Mouse (Mus musculus): Measurements from ENCODE around the gene Ms4a10. TPM values are rescaled to one million over a fixed set of nuclear protein-coding genes. Genes with fewer than 3 reads are reported as not detected.

Gene Ms4a10
- polyA plus RNA-seq (2015; fragmentation: Nextera tagmentation; extraction: Ambion mirVana): 1.0 TPM in 1 of 2 replicates, not detected in the other

- Histone ChIP-seq H3K9ac (replicated peaks) (no peak within 1 kb of the TSS), H3K27ac (replicated peaks) (no peak within 1 kb of the TSS), H3K4me2 (no peak within 1 kb of the TSS), H3K4me1 (peaks cover 2% of the 10 kb centered on the region), H3K9me3 (replicated peaks) (no peaks in the 10 kb centered on the region), H3K36me3 (no peaks in the 10 kb centered on the region), H3K27me3 (replicated peaks) (no peaks in the 10 kb centered on the region), H3K4me3 (replicated peaks) (no peak within 1 kb of the TSS)
- no peak for ATAC-seq (ENCODE audit: low FRiP score)
- WGBS: 67% methylated on average over 4 of the region's 4 CpGs
Observed at GRCm38 (mm10) chr19:10974238-10974865, at the start of gene Ms4a10. Gene Ms4a10 (minus strand): TSS chr19:10974670.

- Histone ChIP-seq H3K36me3 (no peaks in the 10 kb centered on the region), H3K4me3 (replicated peaks) (no peak overlapping the region), H3K4me2 (no peak overlapping the region), H3K27ac (replicated peaks) (no peak overlapping the region), H3K27me3 (replicated peaks) (no peaks in the 10 kb centered on the region), H3K9me3 (replicated peaks) (no peaks in the 10 kb centered on the region), H3K4me1 (no peaks in the 10 kb centered on the region), H3K9ac (replicated peaks) (no peak overlapping the region)
- ATAC-seq (ENCODE audit: low FRiP score): no peak
Observed at GRCm38 (mm10) chr19:11022382-11022781, 47.9 kb upstream of the Ms4a10 start.

GRCm38 (mm10) chr19:11017891-11018290, 43.4 kb upstream of the Ms4a10 start, which contains the start of gene Ms4a18:
Gene Ms4a18 (minus strand): TSS chr19:11018031.
- no peak within 1 kb of the TSS for H3K4me3 ChIP-seq (replicated peaks)
- H3K27ac ChIP-seq (replicated peaks): no peak within 1 kb of the TSS
- no peak for ATAC-seq (ENCODE audit: low FRiP score)
- no peaks in the 10 kb centered on the region for H3K9me3 ChIP-seq (replicated peaks)
- H3K27me3 ChIP-seq (replicated peaks): no peaks in the 10 kb centered on the region
- WGBS: 86% methylated on average over 3 of the region's 3 CpGs
- H3K9ac ChIP-seq (replicated peaks): no peak within 1 kb of the TSS
- H3K4me1 ChIP-seq: no peaks in the 10 kb centered on the region
- H3K36me3 ChIP-seq: no peaks in the 10 kb centered on the region
- no peak within 1 kb of the TSS for H3K4me2 ChIP-seq

DNA sequence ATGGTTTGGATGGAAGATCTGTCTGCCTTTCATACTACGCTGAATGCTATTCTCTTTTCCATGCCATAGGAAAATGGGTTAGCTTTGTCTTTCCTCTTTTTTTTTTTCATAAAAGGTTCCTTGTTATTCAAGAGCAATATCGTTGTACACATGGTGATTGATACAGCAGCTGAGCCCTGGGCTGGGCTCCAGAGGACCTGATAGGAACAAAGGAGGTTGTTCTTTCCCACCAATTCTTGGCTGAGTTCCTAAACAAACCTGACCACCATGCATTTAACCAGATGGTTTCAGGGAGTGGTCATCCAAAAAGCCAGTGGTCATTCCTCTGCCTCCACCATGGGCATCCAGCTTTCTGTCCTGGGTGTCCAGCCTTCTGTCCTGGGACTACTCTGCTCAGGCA, 42.8 kb upstream of the Ms4a10 start:
- Histone ChIP-seq H3K27me3 (replicated peaks) (no peaks in the 10 kb centered on the region), H3K9ac (replicated peaks) (no peak overlapping the region), H3K27ac (replicated peaks) (no peak overlapping the region), H3K4me2 (no peak overlapping the region), H3K4me1 (no peaks in the 10 kb centered on the region), H3K4me3 (replicated peaks) (no peak overlapping the region), H3K9me3 (replicated peaks) (no peaks in the 10 kb centered on the region), H3K36me3 (no peaks in the 10 kb centered on the region)
- no peak for ATAC-seq (ENCODE audit: low FRiP score)
- 62% methylated on average over 2 of the region's 2 CpGs for WGBS

DNA sequence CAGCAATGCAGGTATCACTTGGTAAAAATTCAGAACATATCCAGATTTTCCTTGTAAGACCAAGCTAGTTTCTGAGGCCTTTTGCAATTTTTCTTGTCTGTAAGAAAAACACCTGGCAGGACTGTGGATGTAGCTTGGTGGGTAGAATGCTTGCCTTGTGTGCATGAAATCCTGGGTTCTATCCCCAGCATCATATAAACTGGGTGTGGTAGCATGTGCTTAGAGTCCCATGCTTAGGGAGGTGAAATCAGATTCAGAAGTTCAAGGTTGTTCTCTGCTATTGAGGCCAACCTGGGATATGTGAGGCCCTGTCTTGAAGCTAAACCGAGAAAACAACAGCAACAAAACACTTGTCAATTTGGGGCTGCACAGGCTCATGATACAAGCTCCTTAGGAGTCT, 41.5 kb upstream of the Ms4a10 start:
- Histone ChIP-seq H3K9me3 (replicated peaks) (no peaks in the 10 kb centered on the region), H3K27me3 (replicated peaks) (no peaks in the 10 kb centered on the region), H3K9ac (replicated peaks) (no peak overlapping the region), H3K36me3 (no peaks in the 10 kb centered on the region), H3K27ac (replicated peaks) (no peak overlapping the region), H3K4me1 (no peaks in the 10 kb centered on the region), H3K4me3 (replicated peaks) (no peak overlapping the region), H3K4me2 (no peak overlapping the region)
- WGBS: 80% methylated on average over 1 of the region's 1 CpGs
- no peak for ATAC-seq (ENCODE audit: low FRiP score)

- H3K4me3 ChIP-seq (replicated peaks): no peak overlapping the region
- no peaks in the 10 kb centered on the region for H3K27me3 ChIP-seq (replicated peaks)
- H3K9me3 ChIP-seq (replicated peaks): no peaks in the 10 kb centered on the region
- H3K4me1 ChIP-seq: no peaks in the 10 kb centered on the region
- no peak overlapping the region for H3K4me2 ChIP-seq
- no peak overlapping the region for H3K27ac ChIP-seq (replicated peaks)
- ATAC-seq (ENCODE audit: low FRiP score): no peak
- H3K9ac ChIP-seq (replicated peaks): no peak overlapping the region
- no peaks in the 10 kb centered on the region for H3K36me3 ChIP-seq
Observed at GRCm38 (mm10) chr19:11015468-11015867, 41.0 kb upstream of the Ms4a10 start.

DNA sequence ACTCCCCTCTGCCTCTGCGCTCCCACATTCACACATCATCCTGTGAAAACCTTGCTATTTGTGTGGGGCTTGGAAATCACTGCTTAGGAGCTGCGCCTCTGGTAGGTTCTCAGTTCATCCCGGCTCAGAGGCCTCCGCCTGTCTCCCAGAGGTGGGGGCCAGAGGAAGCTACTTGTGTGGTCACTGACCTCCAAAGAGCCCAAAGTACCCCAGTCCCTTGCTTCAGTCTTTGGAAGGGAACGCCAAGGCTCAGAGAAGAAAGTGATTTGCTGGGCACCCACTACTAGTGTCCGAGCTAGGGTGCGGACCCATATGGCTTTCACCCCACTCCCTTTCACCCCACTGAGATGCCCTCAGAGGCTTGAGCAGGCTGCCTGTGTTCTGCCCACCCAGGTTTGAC, 18.7 kb upstream of the Ms4a10 start, which contains the start of gene Ms4a15:
Gene Ms4a15 (minus strand): TSS at position 101 of the 400 bp plus-strand sequence.
- WGBS: 91% methylated on average over 7 of the region's 7 CpGs
- no peak within 1 kb of the TSS for H3K4me2 ChIP-seq
- no peak within 1 kb of the TSS for H3K27ac ChIP-seq (replicated peaks)
- H3K4me3 ChIP-seq (replicated peaks): no peak within 1 kb of the TSS
- no peak for ATAC-seq (ENCODE audit: low FRiP score)
- no peaks in the 10 kb centered on the region for H3K9me3 ChIP-seq (replicated peaks)
- H3K4me1 ChIP-seq: no peaks in the 10 kb centered on the region
- H3K9ac ChIP-seq (replicated peaks): no peak within 1 kb of the TSS
- no peaks in the 10 kb centered on the region for H3K36me3 ChIP-seq
- no peaks in the 10 kb centered on the region for H3K27me3 ChIP-seq (replicated peaks)

- ATAC-seq (ENCODE audit: low FRiP score): no peak
- no peaks in the 10 kb centered on the region for H3K4me1 ChIP-seq
- no peak overlapping the region for H3K4me3 ChIP-seq (replicated peaks)
Observed at GRCm38 (mm10) chr19:10991911-10992310, 17.4 kb upstream of the Ms4a10 start.

DNA sequence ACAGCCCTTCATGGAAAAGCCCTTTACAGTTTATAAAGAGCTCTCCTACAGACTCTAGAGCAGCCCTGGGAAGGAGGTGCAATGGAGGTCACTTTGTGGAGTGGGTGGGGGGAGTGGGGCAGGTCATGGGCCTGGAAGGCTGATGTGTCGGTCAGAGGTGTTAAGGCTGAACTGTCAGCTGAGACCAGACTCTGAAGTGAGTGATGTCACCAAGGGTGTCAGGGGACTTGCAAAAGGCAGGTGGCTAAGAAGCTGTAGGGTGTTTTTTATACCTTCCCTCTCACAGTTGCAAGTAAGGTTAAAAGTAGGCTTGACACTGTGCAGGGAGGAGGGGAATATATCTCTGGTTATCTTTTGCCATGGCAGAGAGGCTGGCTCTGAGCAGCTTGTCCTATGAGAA, 16.3 kb upstream of the Ms4a10 start:
- WGBS: 55% methylated on average over 1 of the region's 1 CpGs
- Histone ChIP-seq H3K4me2 (no peak overlapping the region), H3K9me3 (replicated peaks) (no peaks in the 10 kb centered on the region)

More at GRCm38 (mm10) chr19:10991911-10992310, 17.4 kb upstream of the Ms4a10 start:
- no peak overlapping the region for H3K4me2 ChIP-seq
- no peaks in the 10 kb centered on the region for H3K36me3 ChIP-seq
- H3K27ac ChIP-seq (replicated peaks): no peak overlapping the region
- no peak overlapping the region for H3K9ac ChIP-seq (replicated peaks)
- no peaks in the 10 kb centered on the region for H3K27me3 ChIP-seq (replicated peaks)
- no peaks in the 10 kb centered on the region for H3K9me3 ChIP-seq (replicated peaks)

GRCm38 (mm10) chr19:10988563-10988962, 14.1 kb upstream of the Ms4a10 start:
- no peak overlapping the region for H3K4me2 ChIP-seq
- H3K36me3 ChIP-seq: no peaks in the 10 kb centered on the region
- H3K9me3 ChIP-seq (replicated peaks): no peaks in the 10 kb centered on the region
- ATAC-seq (ENCODE audit: low FRiP score): no peak
- no peak overlapping the region for H3K4me3 ChIP-seq (replicated peaks)
- H3K4me1 ChIP-seq: no peaks in the 10 kb centered on the region
- no peak overlapping the region for H3K9ac ChIP-seq (replicated peaks)
- H3K27me3 ChIP-seq (replicated peaks): no peaks in the 10 kb centered on the region
- H3K27ac ChIP-seq (replicated peaks): no peak overlapping the region
- WGBS: 100% methylated on average over 1 of the region's 1 CpGs

More for the DNA sequence above, 16.3 kb upstream of the Ms4a10 start:
- H3K27ac ChIP-seq (replicated peaks): no peak overlapping the region
- H3K27me3 ChIP-seq (replicated peaks): no peaks in the 10 kb centered on the region
- H3K4me3 ChIP-seq (replicated peaks): no peak overlapping the region
- H3K36me3 ChIP-seq: no peaks in the 10 kb centered on the region
- no peak for ATAC-seq (ENCODE audit: low FRiP score)
- H3K4me1 ChIP-seq: no peaks in the 10 kb centered on the region
- H3K9ac ChIP-seq (replicated peaks): no peak overlapping the region

DNA sequence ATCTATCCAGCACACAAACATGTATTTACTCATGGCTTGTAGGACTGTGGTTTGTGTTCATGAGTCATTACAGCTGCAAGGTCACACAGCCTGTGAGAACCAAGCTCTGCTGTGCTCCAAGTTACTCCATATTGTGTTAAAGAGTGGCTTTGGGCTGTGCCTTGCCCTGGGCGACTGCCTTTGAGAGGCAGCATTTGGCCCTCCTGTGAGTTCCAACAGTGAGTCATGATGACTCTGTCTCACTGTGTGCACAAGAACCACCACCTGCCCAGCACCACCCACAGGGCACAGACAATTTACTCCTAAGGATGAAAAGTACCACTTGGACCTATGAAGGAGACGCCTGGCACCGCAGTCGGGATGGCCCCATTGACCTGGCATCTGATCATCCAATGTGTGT, 11.4 kb upstream of the Ms4a10 start:
- Histone ChIP-seq H3K27me3 (replicated peaks) (no peaks in the 10 kb centered on the region), H3K27ac (replicated peaks) (no peak overlapping the region), H3K36me3 (no peaks in the 10 kb centered on the region), H3K9ac (replicated peaks) (no peak overlapping the region), H3K4me1 (no peaks in the 10 kb centered on the region), H3K9me3 (replicated peaks) (no peaks in the 10 kb centered on the region), H3K4me3 (replicated peaks) (no peak overlapping the region), H3K4me2 (no peak overlapping the region)
- WGBS: 94% methylated on average over 4 of the region's 4 CpGs
- no peak for ATAC-seq (ENCODE audit: low FRiP score)

DNA sequence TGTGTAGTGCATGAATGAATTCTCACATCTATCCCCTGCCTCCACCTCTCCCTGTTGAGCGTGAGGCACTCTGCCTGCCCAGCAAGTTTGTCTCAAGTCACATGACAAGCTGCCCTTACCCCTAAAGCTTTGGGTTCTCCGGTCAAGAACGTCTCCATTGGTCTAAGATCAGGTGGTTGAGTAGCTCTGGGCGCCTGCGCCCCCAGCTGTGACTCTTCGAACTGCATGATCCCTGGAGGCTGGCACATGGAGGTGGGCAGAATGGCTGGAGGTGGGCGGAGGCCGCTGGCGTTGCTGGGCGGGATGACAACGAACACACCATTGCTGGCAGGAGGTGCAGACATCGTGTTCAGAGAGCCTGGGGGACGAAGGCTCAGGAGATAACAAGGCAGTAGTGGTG, 10.1 kb upstream of the Ms4a10 start:
- Histone ChIP-seq H3K4me3 (replicated peaks) (no peak overlapping the region), H3K9ac (replicated peaks) (no peak overlapping the region), H3K4me2 (no peak overlapping the region), H3K27me3 (replicated peaks) (no peaks in the 10 kb centered on the region), H3K36me3 (no peaks in the 10 kb centered on the region), H3K27ac (replicated peaks) (no peak overlapping the region), H3K9me3 (replicated peaks) (no peaks in the 10 kb centered on the region), H3K4me1 (peaks cover 2% of the 10 kb centered on the region)
- ATAC-seq (ENCODE audit: low FRiP score): no peak
- 82% methylated on average over 13 of the region's 13 CpGs for WGBS

All from neural tube, embryonic 15.5 days (tissue).